Mouse (Mus musculus) intestine, embryonic 15.5 days (tissue): ENCODE results near the gene Olfr10. TPM values are rescaled to one million over a fixed set of nuclear protein-coding genes. Genes with fewer than 3 reads are reported as not detected.

Experiments
- ATAC-seq: fragments of 200-750 bp; cut with Nextera tagmentation; 2 replicates; pipeline ENCODE4 v1.8.0; 2017; ENCODE audit warnings: moderate TSS enrichment, moderate library complexity
- H3K27ac ChIP-seq: fragments of 300-500 bp; sonication (generic); 2 replicates; pipeline ENCODE4 v1.5.1; 2015; ENCODE audit warnings: mild to moderate bottlenecking, inconsistent platforms
- H3K27me3 ChIP-seq: fragments of 300-500 bp; sonication (generic); replicated peaks from 2 replicates; pipeline ENCODE4 v1.6.1; 2015; ENCODE audit warnings: inconsistent platforms
- H3K36me3 ChIP-seq: fragments of 300-500 bp; sonication (generic); 2 replicates; pipeline ENCODE4 v1.6.1; 2015; ENCODE audit warnings: inconsistent platforms
- H3K4me1 ChIP-seq: fragments of 300-500 bp; sonication (generic); replicated peaks from 2 replicates; pipeline ENCODE4 v1.6.1; 2015; ENCODE audit warnings: inconsistent platforms
- H3K4me2 ChIP-seq: fragments of 300-500 bp; sonication (generic); replicated peaks from 2 replicates; pipeline ENCODE4 v1.6.1; 2015; ENCODE audit warnings: mild to moderate bottlenecking, inconsistent platforms
- H3K4me3 ChIP-seq: fragments of 300-500 bp; sonication (generic); replicated peaks from 2 replicates; pipeline ENCODE4 v1.5.1; 2015; ENCODE audit warnings: inconsistent platforms
- H3K9ac ChIP-seq: fragments of 300-500 bp; sonication (generic); 2 replicates; pipeline ENCODE4 v1.6.1; 2015; ENCODE audit warnings: inconsistent platforms
- H3K9me3 ChIP-seq: fragments of 300-500 bp; sonication (generic); 2 replicates; pipeline ENCODE4 v1.6.1; 2016; ENCODE audit warnings: inconsistent platforms
- WGBS: fragments of 180-500 bp; shearing (Covaris S2); methylation state at CpG from one replicate; pipeline ENCODE4 v1.1.7; 2015; 5-methylcytosine and 5-hydroxymethylcytosine counted together
- polyA plus RNA-seq: library from polyadenylated mRNA; unstranded; fragments of >200 nt; fragmentation: Nextera tagmentation; extraction: Ambion mirVana; gene quantifications from 2 replicates; pipeline ENCODE4 v1.2.1, GENCODE M21; 2015

Olfr10 gene
- not detected in 2 replicates for polyA plus RNA-seq

GRCm38 (mm10) chr11:49304441-49304840 lies at the start of gene Olfr10:
Olfr10 (plus strand) TSS chr11:49304741.
- Histone ChIP-seq H3K4me2 (no peak within 1 kb of the TSS), H3K9ac (no peak within 1 kb of the TSS), H3K27ac (no peak within 1 kb of the TSS), H3K4me3 (no peak within 1 kb of the TSS), H3K4me1 (no peaks in the 10 kb centered on the region), H3K36me3 (no peaks in the 10 kb centered on the region), H3K27me3 (no peaks in the 10 kb centered on the region), H3K9me3 (no peaks in the 10 kb centered on the region)
- no peak for ATAC-seq

GRCm38 (mm10) chr11:49259296-49259695 lies 45.2 kb upstream of the Olfr10 start:
- H3K4me2 ChIP-seq, result no peak overlapping the region
- peaks cover 27% of the 10 kb centered on the region for H3K36me3 ChIP-seq
- no peaks in the 10 kb centered on the region for H3K27me3 ChIP-seq
- H3K4me1 ChIP-seq, result peaks cover 21% of the 10 kb centered on the region; the same call in 1 of the 2 replicates
- H3K9me3 ChIP-seq, result no peaks in the 10 kb centered on the region
- no peak overlapping the region for H3K9ac ChIP-seq
- H3K27ac ChIP-seq, result no peak overlapping the region
- ATAC-seq, result peak; percentile 19; the same call in 1 of the 2 replicates
- H3K4me3 ChIP-seq, result no peak overlapping the region
- WGBS, result 60% methylated on average over 2 of the region's 2 CpGs

GRCm38 (mm10) chr11:49259829-49260228 lies 44.7 kb upstream of the Olfr10 start:
- H3K9ac ChIP-seq, result no peak overlapping the region
- H3K9me3 ChIP-seq, result no peaks in the 10 kb centered on the region
- H3K36me3 ChIP-seq, result peaks cover 24% of the 10 kb centered on the region
- no peak overlapping the region for H3K27ac ChIP-seq
- WGBS, result 56% methylated on average over 1 of the region's 1 CpGs
- ATAC-seq, result no peak
- no peaks in the 10 kb centered on the region for H3K27me3 ChIP-seq
- H3K4me2 ChIP-seq, result no peak overlapping the region
- H3K4me3 ChIP-seq, result no peak overlapping the region
- peaks cover 21% of the 10 kb centered on the region; the same call in 1 of the 2 replicates for H3K4me1 ChIP-seq

GRCm38 (mm10) chr11:49260598-49261312 lies 43.8 kb upstream of the Olfr10 start:
- no peak overlapping the region for H3K27ac ChIP-seq
- H3K36me3 ChIP-seq, result peaks cover 23% of the 10 kb centered on the region
- H3K27me3 ChIP-seq, result no peaks in the 10 kb centered on the region
- H3K9ac ChIP-seq, result no peak overlapping the region
- no peak overlapping the region for H3K4me2 ChIP-seq
- H3K4me3 ChIP-seq, result no peak overlapping the region
- H3K9me3 ChIP-seq, result no peaks in the 10 kb centered on the region
- ATAC-seq, result peak; percentile 9; the same call in 1 of the 2 replicates
- peaks cover 21% of the 10 kb centered on the region; the same call in 1 of the 2 replicates for H3K4me1 ChIP-seq
- WGBS, result 88% methylated on average over 21 of the region's 21 CpGs

- WGBS, result 88% methylated on average over 14 of the region's 14 CpGs
- Histone ChIP-seq H3K27ac (no peak overlapping the region), H3K36me3 (peaks cover 23% of the 10 kb centered on the region), H3K9me3 (no peaks in the 10 kb centered on the region), H3K4me2 (no peak overlapping the region), H3K4me3 (no peak overlapping the region), H3K4me1 (peaks cover 21% of the 10 kb centered on the region; the same call in 1 of the 2 replicates), H3K9ac (no peak overlapping the region), H3K27me3 (no peaks in the 10 kb centered on the region)
- ATAC-seq, result no peak
These were observed 43.2 kb upstream of the Olfr10 start for GRCm38 (mm10) chr11:49261313-49261855.

GRCm38 (mm10) chr11:49262286-49262685 lies 42.3 kb upstream of the Olfr10 start:
- Histone ChIP-seq H3K9ac (no peak overlapping the region), H3K9me3 (no peaks in the 10 kb centered on the region), H3K4me3 (no peak overlapping the region), H3K27ac (no peak overlapping the region), H3K36me3 (peaks cover 23% of the 10 kb centered on the region), H3K27me3 (no peaks in the 10 kb centered on the region), H3K4me2 (no peak overlapping the region), H3K4me1 (peaks cover 21% of the 10 kb centered on the region; the same call in 1 of the 2 replicates)
- ATAC-seq, result no peak
- whole genome bisulfite sequencing, result 81% methylated on average over 5 of the region's 5 CpGs

GRCm38 (mm10) chr11:49263149-49263548 lies 41.4 kb upstream of the Olfr10 start:
- no peak overlapping the region for H3K4me2 ChIP-seq
- 90% methylated on average over 6 of the region's 6 CpGs for WGBS
- no peak overlapping the region for H3K27ac ChIP-seq
- H3K27me3 ChIP-seq, result no peaks in the 10 kb centered on the region
- no peak overlapping the region for H3K9ac ChIP-seq
- peaks cover 23% of the 10 kb centered on the region for H3K36me3 ChIP-seq
- H3K4me1 ChIP-seq, result peaks cover 24% of the 10 kb centered on the region; the same call in 1 of the 2 replicates
- ATAC-seq, result no peak
- no peak overlapping the region for H3K4me3 ChIP-seq
- no peaks in the 10 kb centered on the region for H3K9me3 ChIP-seq

GRCm38 (mm10) chr11:49264081-49264480 lies 40.5 kb upstream of the Olfr10 start:
- H3K4me3 ChIP-seq, result no peak overlapping the region
- no peak overlapping the region for H3K27ac ChIP-seq
- H3K9ac ChIP-seq, result no peak overlapping the region
- 90% methylated on average over 7 of the region's 7 CpGs for WGBS
- peaks cover 24% of the 10 kb centered on the region; the same call in 1 of the 2 replicates for H3K4me1 ChIP-seq
- H3K4me2 ChIP-seq, result no peak overlapping the region
- no peak for ATAC-seq
- H3K9me3 ChIP-seq, result no peaks in the 10 kb centered on the region
- no peaks in the 10 kb centered on the region for H3K27me3 ChIP-seq
- H3K36me3 ChIP-seq, result peaks cover 23% of the 10 kb centered on the region

- H3K27me3 ChIP-seq, result no peaks in the 10 kb centered on the region
- H3K27ac ChIP-seq, result 0 out of 2 replicates have a peak overlapping the region, but pooled peaks have one; percentile 1
- H3K4me1 ChIP-seq, result peaks cover 24% of the 10 kb centered on the region; the same call in 1 of the 2 replicates
- no peaks in the 10 kb centered on the region for H3K9me3 ChIP-seq
- H3K4me2 ChIP-seq, result no peak overlapping the region
- H3K9ac ChIP-seq, result no peak overlapping the region
- ATAC-seq, result peak; percentile 50
- H3K36me3 ChIP-seq, result peaks cover 23% of the 10 kb centered on the region
- 62% methylated on average over 11 of the region's 11 CpGs for WGBS
- H3K4me3 ChIP-seq, result no peak overlapping the region
These were observed 39.9 kb upstream of the Olfr10 start for GRCm38 (mm10) chr11:49264622-49265021.

- Histone ChIP-seq H3K9ac (no peak overlapping the region), H3K4me2 (no peak overlapping the region), H3K27me3 (no peaks in the 10 kb centered on the region), H3K36me3 (peaks cover 23% of the 10 kb centered on the region), H3K4me3 (no peak overlapping the region), H3K9me3 (no peaks in the 10 kb centered on the region), H3K27ac (no peak overlapping the region), H3K4me1 (peaks cover 24% of the 10 kb centered on the region; the same call in 1 of the 2 replicates)
- ATAC-seq, result no peak
- 87% methylated on average over 8 of the region's 8 CpGs for WGBS
These were observed 39.4 kb upstream of the Olfr10 start for GRCm38 (mm10) chr11:49265101-49265500.

- no peaks in the 10 kb centered on the region for H3K27me3 ChIP-seq
- peak; percentile 48 for ATAC-seq
- no peak overlapping the region for H3K4me2 ChIP-seq
- peaks cover 9% of the 10 kb centered on the region; the same call in 1 of the 2 replicates for H3K36me3 ChIP-seq
- no peak overlapping the region for H3K27ac ChIP-seq
- 54% methylated on average over 6 of the region's 6 CpGs for WGBS
- H3K4me1 ChIP-seq, result peaks cover 9% of the 10 kb centered on the region; the same call in 1 of the 2 replicates
- H3K9me3 ChIP-seq, result no peaks in the 10 kb centered on the region
- no peak overlapping the region for H3K9ac ChIP-seq
- no peak overlapping the region for H3K4me3 ChIP-seq
These were observed 37.9 kb upstream of the Olfr10 start for GRCm38 (mm10) chr11:49266671-49267070.

- no peak for ATAC-seq
- 83% methylated on average over 10 of the region's 10 CpGs for WGBS
- Histone ChIP-seq H3K36me3 (peaks cover 3% of the 10 kb centered on the region; the same call in 1 of the 2 replicates), H3K4me1 (peaks cover 4% of the 10 kb centered on the region; the same call in 1 of the 2 replicates), H3K4me3 (no peak overlapping the region), H3K4me2 (no peak overlapping the region), H3K27me3 (no peaks in the 10 kb centered on the region), H3K9ac (no peak overlapping the region), H3K9me3 (no peaks in the 10 kb centered on the region), H3K27ac (no peak overlapping the region)
These were observed 37.2 kb upstream of the Olfr10 start for GRCm38 (mm10) chr11:49267316-49267715.
